Mouse (Mus musculus) kidney, adult 2 months (tissue): ENCODE results near the gene Prickle2.

Experiments
- CTCF ChIP-seq: fragments of 200-500 bp; conservative IDR thresholded peaks from 2 replicates; pipeline ENCODE4 v1.5.1; 2011; ENCODE audit warnings: low read depth, mild to moderate bottlenecking, control low read depth, low read length, moderate library complexity, mixed read lengths; ENCODE audit not compliant: insufficient read depth, insufficient read length
- POLR2A ChIP-seq: fragments of 200-500 bp; IDR thresholded peaks from one replicate; pipeline ENCODE4 v1.6.1; 2011; ENCODE audit warnings: low read depth, low read length, control low read depth

- TF ChIP-seq POLR2A (no peak), CTCF (no peak)
Measured at GRCm38 (mm10) chr6:92575227-92575626, 130.7 kb downstream of the Prickle2 start.
